Mouse (Mus musculus) intestine, embryonic 14.5 days (tissue): Measurements from ENCODE around the gene Prdm16. TPM values are rescaled to one million over a fixed set of nuclear protein-coding genes. Genes with fewer than 3 reads are reported as not detected.

Experiments
- ATAC-seq: fragments of 200-750 bp; cut with Nextera tagmentation; replicated peaks from 2 replicates; pipeline ENCODE4 v1.8.0; 2017; ENCODE audit warnings: low read depth, moderate number of reproducible peaks, moderate TSS enrichment, moderate library complexity; ENCODE audit not compliant: low FRiP score, low TSS enrichment
- DNase-seq: peaks from one replicate; pipeline ENCODE4 v3.0.0-alpha.2; 2018; ENCODE audit warnings: low spot score
- H3K27ac ChIP-seq: fragments of 300-500 bp; sonication (generic); 2 replicates; pipeline ENCODE4 v1.5.1; 2014; ENCODE audit warnings: low read depth, mild to moderate bottlenecking, control low read depth
- H3K27me3 ChIP-seq: fragments of 300-500 bp; sonication (generic); replicated peaks from 2 replicates; pipeline ENCODE4 v1.6.1; 2014; ENCODE audit warnings: low read length, control low read depth; ENCODE audit not compliant: control insufficient read depth, insufficient read depth
- H3K36me3 ChIP-seq: fragments of 300-500 bp; sonication (generic); 2 replicates; pipeline ENCODE4 v1.6.1; 2014; ENCODE audit warnings: low read length, control low read depth; ENCODE audit not compliant: control insufficient read depth, insufficient read depth
- H3K4me1 ChIP-seq: fragments of 300-500 bp; sonication (generic); replicated peaks from 2 replicates; pipeline ENCODE4 v1.6.1; 2014; ENCODE audit warnings: low read length, control low read depth, mixed read lengths; ENCODE audit not compliant: control insufficient read depth, insufficient read depth
- H3K4me2 ChIP-seq: fragments of 300-500 bp; sonication (generic); 2 replicates; pipeline ENCODE4 v1.6.1; 2014; ENCODE audit warnings: low read length
- H3K4me3 ChIP-seq: fragments of 300-500 bp; sonication (generic); 2 replicates; pipeline ENCODE4 v1.5.1; 2014; ENCODE audit warnings: low read depth, low read length, control low read depth, mixed read lengths
- H3K9ac ChIP-seq: fragments of 300-500 bp; sonication (generic); 2 replicates; pipeline ENCODE4 v1.6.1; 2014; ENCODE audit warnings: mild to moderate bottlenecking, low read length
- H3K9me3 ChIP-seq: fragments of 300-500 bp; sonication (generic); 2 replicates; pipeline ENCODE4 v1.6.1; 2016; ENCODE audit warnings: low read length, control low read depth; ENCODE audit not compliant: control insufficient read depth
- WGBS: fragments of 180-500 bp; shearing (Covaris S2); extraction: QIAGEN DNeasy Blood & Tissue Kit; methylation state at CpG from one replicate; pipeline ENCODE4 v1.1.7; 2014; 5-methylcytosine and 5-hydroxymethylcytosine counted together
- polyA plus RNA-seq: library from polyadenylated mRNA; unstranded; fragments of >200 nt; fragmentation: Nextera tagmentation; extraction: Ambion mirVana; gene quantifications from 2 replicates; pipeline ENCODE4 v1.2.1, GENCODE M21; 2014

Gene Prdm16
- polyA plus RNA-seq, 1 experiment from 2014 or later: 19.7 TPM

GRCm38 (mm10) chr4:154313622-154313967 is 323.1 kb downstream of the Prdm16 start:
- no peak for DNase-seq

GRCm38 (mm10) chr4:154312935-154313621 is 323.6 kb downstream of the Prdm16 start:
- Histone ChIP-seq H3K36me3 (no peaks in the 10 kb centered on the region), H3K4me1 (no peaks in the 10 kb centered on the region), H3K9ac (no peak overlapping the region), H3K27ac (no peak overlapping the region), H3K27me3 (no peaks in the 10 kb centered on the region), H3K4me3 (no peak overlapping the region), H3K9me3 (no peaks in the 10 kb centered on the region), H3K4me2 (no peak overlapping the region)
- WGBS: 65% methylated on average over 4 of the region's 4 CpGs
- no peak for DNase-seq
- no peak for ATAC-seq

More at GRCm38 (mm10) chr4:154313622-154313967, 323.1 kb downstream of the Prdm16 start:
- H3K9me3 ChIP-seq: no peaks in the 10 kb centered on the region
- H3K4me2 ChIP-seq: no peak overlapping the region
- ATAC-seq: no peak
- no peaks in the 10 kb centered on the region for H3K36me3 ChIP-seq
- no peak overlapping the region for H3K27ac ChIP-seq
- H3K9ac ChIP-seq: no peak overlapping the region
- no peak overlapping the region for H3K4me3 ChIP-seq
- no peaks in the 10 kb centered on the region for H3K4me1 ChIP-seq
- WGBS: 83% methylated on average over 11 of the region's 11 CpGs
- no peaks in the 10 kb centered on the region for H3K27me3 ChIP-seq

- Histone ChIP-seq H3K36me3 (no peaks in the 10 kb centered on the region), H3K4me1 (no peaks in the 10 kb centered on the region), H3K9me3 (no peaks in the 10 kb centered on the region), H3K4me3 (no peak overlapping the region), H3K4me2 (no peak overlapping the region), H3K9ac (no peak overlapping the region), H3K27ac (no peak overlapping the region), H3K27me3 (no peaks in the 10 kb centered on the region)
- DNase-seq: no peak
- 84% methylated on average over 2 of the region's 2 CpGs for WGBS
- no peak for ATAC-seq
Observed at GRCm38 (mm10) chr4:154312143-154312812, 324.4 kb downstream of the Prdm16 start.

GRCm38 (mm10) chr4:154310576-154311262 is 326.0 kb downstream of the Prdm16 start:
- DNase-seq (no peak), ATAC-seq (no peak)
- no peak overlapping the region for H3K4me2 ChIP-seq
- H3K9ac ChIP-seq: no peak overlapping the region
- no peaks in the 10 kb centered on the region for H3K9me3 ChIP-seq
- WGBS: 66% methylated on average over 9 of the region's 9 CpGs
- no peaks in the 10 kb centered on the region for H3K36me3 ChIP-seq
- H3K4me3 ChIP-seq: no peak overlapping the region
- no peaks in the 10 kb centered on the region for H3K27me3 ChIP-seq
- no peak overlapping the region for H3K27ac ChIP-seq
- no peaks in the 10 kb centered on the region for H3K4me1 ChIP-seq

GRCm38 (mm10) chr4:154309131-154309530 is 327.5 kb downstream of the Prdm16 start:
- Histone ChIP-seq H3K4me1 (no peaks in the 10 kb centered on the region), H3K27ac (no peak overlapping the region)

GRCm38 (mm10) chr4:154301466-154301881 is 335.2 kb downstream of the Prdm16 start, which contains the start of gene Arhgef16:
Gene Arhgef16, minus strand, starts transcription at chr4:154301676.
- ATAC-seq (no peak), DNase-seq (peak; percentile 82)
- Histone ChIP-seq H3K4me2 (no peak within 1 kb of the TSS; the same call in 1 of the 2 replicates), H3K27ac (no peak within 1 kb of the TSS), H3K27me3 (peaks cover 25% of the 10 kb centered on the region), H3K9me3 (no peaks in the 10 kb centered on the region), H3K9ac (no peak within 1 kb of the TSS), H3K4me3 (no peak within 1 kb of the TSS), H3K36me3 (no peaks in the 10 kb centered on the region), H3K4me1 (peaks cover 7% of the 10 kb centered on the region; the same call in 1 of the 2 replicates)
- 23% methylated on average over 7 of the region's 7 CpGs for WGBS

More at GRCm38 (mm10) chr4:154309131-154309530, 327.5 kb downstream of the Prdm16 start:
- no peak overlapping the region for H3K4me2 ChIP-seq
- 66% methylated on average over 2 of the region's 2 CpGs for WGBS
- DNase-seq (no peak), ATAC-seq (no peak)
- H3K27me3 ChIP-seq: no peaks in the 10 kb centered on the region
- no peak overlapping the region for H3K9ac ChIP-seq
- H3K4me3 ChIP-seq: no peak overlapping the region
- no peaks in the 10 kb centered on the region for H3K9me3 ChIP-seq
- H3K36me3 ChIP-seq: no peaks in the 10 kb centered on the region

GRCm38 (mm10) chr4:154299541-154300271 is 337.0 kb downstream of the Prdm16 start:
- H3K27ac ChIP-seq: peak overlapping the region; percentile 59; the same call in 1 of the 2 replicates
- H3K4me3 ChIP-seq: peak overlapping the region; percentile 41
- under 1% methylated on average over 57 of the region's 66 CpGs for WGBS
- no peaks in the 10 kb centered on the region for H3K36me3 ChIP-seq
- H3K4me1 ChIP-seq: peaks cover 10% of the 10 kb centered on the region
- H3K4me2 ChIP-seq: peak overlapping the region; percentile 82
- no peaks in the 10 kb centered on the region for H3K9me3 ChIP-seq
- H3K27me3 ChIP-seq: peaks cover 25% of the 10 kb centered on the region
- DNase-seq (peak; percentile 79), ATAC-seq (peak; percentile 85)
- peak overlapping the region; percentile 47 for H3K9ac ChIP-seq

GRCm38 (mm10) chr4:154297761-154298160 is 338.9 kb downstream of the Prdm16 start:
- H3K27me3 ChIP-seq: peaks cover 25% of the 10 kb centered on the region
- 32% methylated on average over 9 of the region's 9 CpGs for WGBS
- DNase-seq (peak; percentile 69), ATAC-seq (peak; percentile 22)
- H3K4me3 ChIP-seq: no peak overlapping the region
- H3K9ac ChIP-seq: no peak overlapping the region
- no peaks in the 10 kb centered on the region for H3K9me3 ChIP-seq
- no peaks in the 10 kb centered on the region for H3K36me3 ChIP-seq
- H3K4me2 ChIP-seq: no peak overlapping the region; the same call in 1 of the 2 replicates
- no peak overlapping the region for H3K27ac ChIP-seq
- peaks cover 23% of the 10 kb centered on the region for H3K4me1 ChIP-seq
